Mouse (Mus musculus) C2C12 (cell line): ENCODE data around the gene Aox1. TPM values are rescaled to one million over a fixed set of nuclear protein-coding genes. Genes with fewer than 3 reads are reported as not detected.

Source experiments
- H3K27me3 ChIP-seq: one replicate; pipeline ENCODE4 v1.6.1; 2011; ENCODE audit not compliant: control insufficient read depth, insufficient read depth, insufficient read length
- H3K36me3 ChIP-seq: one replicate; pipeline ENCODE4 v1.6.1; 2011; ENCODE audit not compliant: control insufficient read depth, insufficient read depth
- H3K4me3 ChIP-seq: one replicate; pipeline ENCODE4 v1.5.1; 2011; ENCODE audit warnings: mild to moderate bottlenecking, control low read depth; ENCODE audit not compliant: poor library complexity, insufficient read depth, severe bottlenecking
- H3K79me2 ChIP-seq: one replicate; pipeline ENCODE4 v1.6.1; 2011; ENCODE audit not compliant: control insufficient read depth, insufficient read depth
- H3K79me3 ChIP-seq: one replicate; pipeline ENCODE4 v1.6.1; 2011; ENCODE audit warnings: low read depth, control low read depth
- H3ac ChIP-seq: one replicate; pipeline ENCODE3; 2011; ENCODE audit warnings: low read depth; ENCODE audit not compliant: control insufficient read depth, insufficient read length
- CEBPB ChIP-seq: IDR thresholded peaks from one replicate; pipeline ENCODE4 v1.6.1; 2011; ENCODE audit warnings: low read depth, mild to moderate bottlenecking, control low read depth, moderate library complexity
- CTCF ChIP-seq: IDR thresholded peaks from one replicate; pipeline ENCODE4 v1.5.1; 2011; ENCODE audit not compliant: control insufficient read depth, insufficient read depth, insufficient read length
- FOSL1 ChIP-seq: IDR thresholded peaks from one replicate; pipeline ENCODE4 v1.8.0; 2011; ENCODE audit warnings: mild to moderate bottlenecking, low read length; ENCODE audit not compliant: poor library complexity, insufficient read depth, severe bottlenecking
- MAX ChIP-seq: IDR thresholded peaks from one replicate; pipeline ENCODE4 v1.6.1; 2011; ENCODE audit warnings: mild to moderate bottlenecking, control low read depth
- MYOD1 ChIP-seq: IDR thresholded peaks from one replicate; pipeline ENCODE4 v1.6.1; 2011; ENCODE audit warnings: low read depth; ENCODE audit not compliant: control insufficient read depth, insufficient read length
- MYOG ChIP-seq: IDR thresholded peaks from one replicate; pipeline ENCODE4 v1.6.1; 2011; ENCODE audit not compliant: control insufficient read depth, insufficient read length; ENCODE audit errors: extremely low read depth
- USF1 ChIP-seq: IDR thresholded peaks from one replicate; pipeline ENCODE4 v1.6.1; 2011; ENCODE audit warnings: low read depth, mild to moderate bottlenecking, control low read depth, moderate library complexity
- polyA plus RNA-seq: library from polyadenylated mRNA; unstranded; fragments of >200 nt; fragmentation: generic; extraction: Trizol; gene quantifications from one replicate; pipeline ENCODE4 v1.2.1, GENCODE M21; 2012; ENCODE audit warnings: missing spikeins

Aox1 gene
- polyA plus RNA-seq, 1 experiment, result 2.2 TPM

DNA sequence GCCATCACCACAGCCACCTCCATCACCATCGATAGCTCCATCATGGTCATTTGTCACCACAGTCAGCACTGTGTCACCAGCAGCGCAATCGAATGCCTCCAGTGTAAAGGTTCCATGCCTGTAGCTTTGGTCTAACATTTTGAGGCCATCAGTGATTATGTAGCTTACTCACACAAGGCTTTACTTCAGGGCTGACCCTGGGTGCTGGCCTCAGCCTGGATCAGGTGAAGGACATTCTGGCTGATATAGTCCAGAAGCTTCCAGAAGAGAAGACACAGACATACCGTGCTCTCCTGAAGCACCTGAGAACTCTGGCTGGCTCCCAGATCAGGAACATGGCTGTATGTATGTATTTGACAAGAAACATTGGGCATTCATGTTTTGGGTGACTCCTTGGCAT is 29.1 kb downstream of the Aox1 start:
- Histone ChIP-seq H3K36me3 (peaks cover 54% of the 10 kb centered on the region), H3ac (no peak overlapping the region), H3K79me2 (no peaks in the 10 kb centered on the region), H3K27me3 (no peaks in the 10 kb centered on the region), H3K4me3 (no peak overlapping the region), H3K79me3 (no peaks in the 10 kb centered on the region)
- TF ChIP-seq CTCF (no peak), MYOG (no peak), MAX (no peak), CEBPB (no peak), MYOD1 (no peak), USF1 (no peak)

DNA sequence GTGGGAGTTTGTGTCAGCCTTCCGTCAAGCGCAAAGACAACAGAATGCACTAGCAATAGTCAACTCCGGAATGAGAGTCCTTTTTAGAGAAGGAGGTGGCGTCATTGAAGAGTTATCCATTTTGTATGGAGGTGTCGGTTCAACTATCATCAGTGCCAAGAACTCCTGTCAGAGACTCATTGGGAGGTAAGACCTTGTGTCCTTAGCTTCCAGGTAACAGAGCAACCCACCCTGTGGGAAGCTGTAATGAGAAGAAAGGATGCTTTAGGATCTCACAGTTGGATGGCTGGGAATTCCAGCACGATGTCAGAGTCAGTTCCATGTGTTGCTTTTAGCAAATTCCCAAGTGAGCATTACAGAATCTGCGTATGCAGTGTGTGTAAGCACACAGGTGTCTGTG is 32.4 kb downstream of the Aox1 start:
- H3K36me3 ChIP-seq, result peaks cover 70% of the 10 kb centered on the region
- H3K4me3 ChIP-seq, result no peak overlapping the region
- no peak overlapping the region for H3ac ChIP-seq
- H3K27me3 ChIP-seq, result no peaks in the 10 kb centered on the region
- no peaks in the 10 kb centered on the region for H3K79me2 ChIP-seq
- TF ChIP-seq USF1, result no peak
- no peaks in the 10 kb centered on the region for H3K79me3 ChIP-seq

- TF ChIP-seq MAX (no peak), MYOG (no peak), MYOD1 (no peak), FOSL1 (no peak)
- peaks cover 75% of the 10 kb centered on the region for H3K36me3 ChIP-seq
- H3K4me3 ChIP-seq, result no peak overlapping the region
Observed at GRCm38 (mm10) chr1:58065151-58065550, 35.4 kb downstream of the Aox1 start.

GRCm38 (mm10) chr1:58065606-58066005 is 35.9 kb downstream of the Aox1 start:
- TF ChIP-seq MYOD1 (no peak), USF1 (no peak)
- Histone ChIP-seq H3K79me3 (no peaks in the 10 kb centered on the region), H3K4me3 (no peak overlapping the region), H3K27me3 (no peaks in the 10 kb centered on the region), H3K36me3 (peaks cover 79% of the 10 kb centered on the region), H3ac (no peak overlapping the region), H3K79me2 (no peaks in the 10 kb centered on the region)

More at GRCm38 (mm10) chr1:58065151-58065550, 35.4 kb downstream of the Aox1 start:
- H3K79me3 ChIP-seq, result no peaks in the 10 kb centered on the region
- no peaks in the 10 kb centered on the region for H3K27me3 ChIP-seq
- no peaks in the 10 kb centered on the region for H3K79me2 ChIP-seq
- H3ac ChIP-seq, result no peak overlapping the region

GRCm38 (mm10) chr1:58069181-58069580 is 39.5 kb downstream of the Aox1 start:
- peaks cover 82% of the 10 kb centered on the region for H3K36me3 ChIP-seq
- no peak overlapping the region for H3ac ChIP-seq
- H3K4me3 ChIP-seq, result no peak overlapping the region
- no peaks in the 10 kb centered on the region for H3K79me3 ChIP-seq
- H3K79me2 ChIP-seq, result no peaks in the 10 kb centered on the region
- TF ChIP-seq CEBPB (no peak), CTCF (no peak), MYOG (no peak), MAX (no peak), MYOD1 (no peak), FOSL1 (no peak), USF1 (no peak)
- no peaks in the 10 kb centered on the region for H3K27me3 ChIP-seq

- TF ChIP-seq MYOG, result no peak
- no peak for TF ChIP-seq CEBPB
- no peak for TF ChIP-seq USF1
- TF ChIP-seq MAX, result no peak
- TF ChIP-seq FOSL1, result no peak
- no peak for TF ChIP-seq CTCF
- no peak for TF ChIP-seq MYOD1
- H3K79me3 ChIP-seq, result no peaks in the 10 kb centered on the region
- no peak overlapping the region for H3K4me3 ChIP-seq
- peaks cover 82% of the 10 kb centered on the region for H3K36me3 ChIP-seq
- H3K27me3 ChIP-seq, result no peaks in the 10 kb centered on the region
- no peak overlapping the region for H3ac ChIP-seq
- H3K79me2 ChIP-seq, result no peaks in the 10 kb centered on the region
Observed at GRCm38 (mm10) chr1:58070091-58070490, 40.4 kb downstream of the Aox1 start.

- Histone ChIP-seq H3K36me3 (peaks cover 84% of the 10 kb centered on the region), H3K79me3 (no peaks in the 10 kb centered on the region), H3K27me3 (no peaks in the 10 kb centered on the region), H3K79me2 (no peaks in the 10 kb centered on the region), H3K4me3 (no peak overlapping the region), H3ac (no peak overlapping the region)
- TF ChIP-seq CTCF (no peak), CEBPB (no peak), MAX (no peak), FOSL1 (no peak), MYOG (no peak), USF1 (no peak), MYOD1 (no peak)
Observed at GRCm38 (mm10) chr1:58071006-58071405, 41.3 kb downstream of the Aox1 start.
